Mouse (Mus musculus) cerebellum, adult 9-11 months (tissue): ENCODE measurements at regions not wholly inside any gene's neighbourhood (a gene's known extent, or its start where the extent isn't known, plus 50 kb on each side); places are given as distances from the start of the nearest gene placed in this dataset.

Experiments used
- DNase-seq: peaks from one replicate; pipeline ENCODE4 v3.0.0; 2022

GRCm38 (mm10) chr1:61437603-61438002 is 201.0 kb upstream of the Pard3b start:
- no peak for DNase-seq

DNA sequence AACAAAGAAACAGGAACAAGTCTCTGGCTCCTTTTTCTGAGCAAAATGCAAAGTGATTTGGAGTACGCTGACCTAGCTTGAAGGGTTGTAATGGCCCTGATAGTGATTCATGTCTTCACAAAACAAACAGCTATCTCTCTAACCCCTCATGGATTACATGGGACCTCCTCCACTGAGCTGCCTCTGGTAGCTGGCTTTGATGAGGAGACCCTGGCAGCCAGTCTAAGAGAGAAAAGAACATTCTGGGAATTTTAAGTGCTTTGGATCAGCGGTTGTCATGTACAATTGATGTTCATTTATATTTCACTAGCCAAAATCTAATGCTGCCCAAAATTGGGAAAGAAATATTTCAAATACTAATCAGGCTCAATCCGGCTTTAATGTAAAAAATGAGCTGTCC is 177.2 kb upstream of the Pard3b start:
- no peak for DNase-seq

GRCm38 (mm10) chr1:61470617-61471214 is 167.9 kb upstream of the Pard3b start:
- DNase-seq = no peak

DNA sequence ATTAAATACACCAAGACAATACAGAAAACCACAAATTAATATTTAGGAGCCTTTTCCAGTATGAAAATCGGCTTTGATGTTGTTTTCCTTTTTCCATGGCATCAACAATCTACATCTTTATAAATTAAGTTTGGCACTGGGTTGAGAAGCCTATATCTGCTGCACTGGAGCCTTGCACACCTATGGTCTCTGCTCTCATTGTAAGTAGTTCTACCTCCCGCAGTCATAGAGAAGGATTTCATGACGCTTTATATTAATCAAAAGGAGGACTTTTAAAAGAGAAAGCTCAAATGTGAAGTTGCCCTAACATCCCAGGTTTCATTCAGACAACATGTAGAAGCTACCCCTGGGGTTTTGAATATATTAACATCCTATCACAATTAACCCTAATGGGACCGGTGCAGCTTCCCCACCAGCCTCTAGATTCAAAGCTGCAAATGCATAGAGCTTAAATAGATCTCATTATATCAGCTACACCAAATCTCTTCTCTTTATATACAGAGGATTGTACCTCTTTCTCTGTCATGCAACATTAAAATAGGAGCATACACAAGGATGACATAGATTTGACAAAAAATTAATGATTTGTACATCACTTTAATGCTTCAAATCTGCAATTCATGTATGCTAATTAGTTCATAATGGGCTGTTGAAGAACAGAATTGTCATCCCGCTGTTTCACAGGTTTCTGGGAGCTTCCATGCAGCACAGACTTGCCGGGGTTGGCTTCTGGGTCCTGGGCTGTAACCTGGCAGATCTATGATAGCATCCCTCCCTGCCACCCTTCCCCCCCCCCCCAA is 166.6 kb upstream of the Pard3b start:
- no peak for DNase-seq

DNA sequence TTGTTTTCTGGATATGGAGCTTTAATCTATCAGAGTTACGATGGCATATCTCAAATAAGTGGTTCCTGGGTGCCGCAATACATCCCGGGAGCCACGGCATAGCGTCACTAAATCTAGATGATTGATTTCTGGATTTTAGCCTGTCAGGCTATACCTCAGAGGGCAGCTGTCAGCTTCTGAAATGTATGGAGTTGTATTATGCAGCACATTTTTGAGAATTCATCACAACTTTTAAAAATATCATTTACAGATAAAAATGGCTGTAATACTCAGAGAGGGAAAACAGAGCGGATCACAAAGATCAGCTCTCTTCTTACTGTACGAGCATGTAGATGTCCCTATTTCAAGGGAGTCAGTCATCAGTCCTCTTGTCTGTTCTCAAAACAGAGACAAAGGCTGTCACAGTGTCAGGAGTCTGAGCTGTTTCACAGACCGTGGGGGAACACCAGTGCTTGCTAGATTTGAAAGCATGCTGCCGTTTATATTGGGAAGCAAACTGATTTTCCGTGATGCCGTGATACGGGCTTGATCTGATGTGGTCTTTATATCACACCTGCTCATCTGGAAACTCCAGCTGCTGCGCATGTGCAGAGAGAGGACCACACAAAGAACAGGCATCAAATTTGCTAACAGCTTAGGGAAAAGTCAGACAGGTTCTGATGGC is 165.9 kb upstream of the Pard3b start:
- DNase-seq = no peak

DNA sequence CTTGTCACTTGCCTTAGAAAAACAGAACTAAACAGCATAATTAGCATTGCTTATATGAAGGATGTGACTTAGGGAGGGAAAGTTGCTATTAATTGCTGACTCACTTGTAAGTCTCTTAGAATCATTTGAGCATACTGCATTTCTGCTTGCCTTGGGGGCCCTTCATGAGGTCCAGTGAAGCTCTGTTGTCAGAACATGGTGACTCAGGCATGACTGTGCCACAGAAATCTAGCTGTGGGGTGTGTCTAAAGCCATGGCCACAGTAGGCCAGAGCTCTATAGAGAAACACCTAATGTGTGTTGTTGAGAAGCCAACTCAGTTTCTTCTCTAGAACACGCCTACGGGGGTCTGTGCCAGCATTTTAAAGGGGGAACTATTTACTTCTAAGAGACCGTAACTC is 153.2 kb upstream of the Pard3b start:
- no peak for DNase-seq

GRCm38 (mm10) chr1:61524886-61525285 is 113.7 kb upstream of the Pard3b start:
- no peak for DNase-seq

GRCm38 (mm10) chr1:61525881-61526280 is 112.7 kb upstream of the Pard3b start:
- DNase-seq = no peak

DNA sequence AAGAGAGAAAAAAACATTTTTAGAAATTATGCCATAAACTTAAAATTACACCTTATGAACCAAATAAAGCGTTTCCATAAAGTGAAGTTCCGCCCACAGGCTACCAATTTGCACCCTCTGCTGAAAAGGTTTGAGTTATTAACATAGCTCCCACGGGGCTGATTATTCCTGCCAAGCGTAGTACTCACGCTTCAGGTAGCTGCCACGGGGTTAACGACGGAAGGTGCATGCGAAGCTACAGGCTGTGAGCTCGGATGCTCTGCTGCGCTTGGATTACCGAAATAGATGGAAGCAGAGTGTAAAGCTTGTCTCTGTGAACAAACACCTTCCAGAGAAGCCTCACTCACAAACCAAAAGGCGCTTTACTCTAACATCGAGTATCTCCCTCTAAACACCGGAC is 109.9 kb upstream of the Pard3b start:
- DNase-seq = no peak

DNA sequence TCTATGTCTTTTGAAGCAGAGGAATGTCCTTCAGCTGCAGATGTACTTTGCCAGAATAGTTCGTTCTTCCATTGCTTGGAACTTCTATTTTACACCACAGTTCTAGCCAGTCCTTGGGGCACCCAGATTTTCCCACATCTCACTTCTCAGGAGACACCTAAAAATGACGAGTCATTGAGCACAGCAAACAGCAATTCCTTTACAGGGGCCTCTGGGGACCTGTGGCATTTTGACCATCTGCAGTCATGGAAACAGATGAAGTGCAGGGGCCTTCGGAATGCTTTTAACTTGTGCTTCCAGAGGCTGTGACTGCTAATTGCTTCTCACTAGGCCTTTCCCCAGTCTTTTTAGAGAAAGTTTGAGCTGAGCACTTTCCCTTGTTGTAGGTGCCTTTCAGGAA is 108.5 kb upstream of the Pard3b start:
- no peak for DNase-seq

DNA sequence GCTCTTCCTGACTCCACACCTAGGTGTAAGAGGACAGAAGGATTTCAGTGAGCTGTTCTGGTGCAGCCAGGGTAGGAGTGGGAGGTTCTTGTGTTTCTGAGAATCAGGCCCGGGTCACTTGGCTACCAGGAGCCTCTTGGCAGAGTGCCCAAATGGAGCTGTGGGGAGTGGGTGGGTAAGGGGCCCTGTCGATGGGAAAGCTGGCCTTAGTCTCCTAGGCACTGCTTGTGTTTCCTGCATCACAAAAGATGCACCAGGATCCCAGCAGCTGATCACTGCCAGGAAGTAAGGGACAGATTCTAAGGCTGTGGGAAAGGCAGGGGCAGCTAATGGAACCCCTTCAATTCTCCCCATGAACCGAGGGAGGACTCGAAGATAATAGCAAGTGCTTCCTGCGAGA is 107.1 kb upstream of the Pard3b start:
- DNase-seq = no peak

GRCm38 (mm10) chr1:61540081-61540480 is 98.5 kb upstream of the Pard3b start:
- DNase-seq = no peak

GRCm38 (mm10) chr1:61541166-61541565 is 97.5 kb upstream of the Pard3b start:
- no peak for DNase-seq

DNA sequence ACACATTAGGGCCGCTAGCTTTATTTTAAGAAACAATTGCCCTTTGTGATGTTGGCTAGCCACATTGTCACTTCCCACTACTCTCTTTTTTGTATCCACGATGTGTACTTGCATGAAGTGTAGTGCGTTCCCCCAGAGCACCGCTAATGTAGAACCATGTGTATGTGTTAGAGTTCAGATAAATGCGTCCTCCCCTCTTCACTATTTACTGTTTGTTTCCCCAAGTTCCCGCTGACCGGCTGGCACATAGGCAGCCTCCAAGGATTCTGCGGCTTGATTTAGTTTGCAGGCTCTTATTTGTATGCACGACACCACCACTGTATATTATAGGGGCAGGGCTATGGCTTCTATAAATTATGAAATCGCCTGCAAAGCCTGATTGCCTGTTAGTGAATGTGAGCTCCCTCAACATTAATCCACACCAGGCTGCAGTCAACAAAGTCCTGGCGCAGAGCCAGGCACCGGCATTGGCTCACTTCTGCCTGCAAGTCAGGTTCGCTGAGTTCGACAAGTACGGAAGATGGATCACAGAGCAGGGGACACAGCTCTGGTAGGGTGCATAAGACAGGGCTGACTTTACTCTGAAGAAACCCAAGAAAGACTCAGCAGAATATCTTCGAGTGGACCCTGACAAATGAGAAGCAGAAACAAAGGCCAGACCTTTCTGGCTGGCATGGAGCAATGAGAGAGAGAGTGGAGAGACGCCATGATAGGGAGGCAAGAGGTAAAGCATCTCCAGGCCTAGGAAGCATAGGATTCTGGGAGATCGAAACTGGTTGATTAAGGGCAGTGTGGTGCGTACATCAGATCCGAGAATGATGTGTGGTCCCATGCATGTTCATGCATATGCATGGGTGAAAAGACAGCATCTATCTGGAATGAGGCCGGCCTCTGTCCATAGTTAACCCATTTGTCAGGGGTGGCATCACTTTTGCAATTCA is 85.8 kb upstream of the Pard3b start:
- no peak for DNase-seq

DNA sequence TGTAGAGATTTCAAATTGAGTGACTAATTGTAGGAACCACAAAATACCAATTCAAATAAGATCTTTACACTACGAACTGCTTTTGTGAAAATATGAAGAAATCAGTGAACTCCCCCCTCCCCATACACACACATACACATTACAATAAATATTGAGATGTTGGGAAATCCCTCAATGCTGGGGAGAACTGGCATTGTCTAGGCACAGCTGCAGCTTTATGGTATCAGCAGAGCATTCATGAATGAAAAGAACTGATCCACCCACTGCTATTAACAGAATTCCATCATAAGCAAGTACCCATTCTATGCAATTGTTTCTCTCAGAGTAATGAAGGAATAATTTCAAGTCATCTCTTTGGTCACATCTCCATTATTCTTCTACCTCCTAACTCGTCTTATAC is 79.1 kb upstream of the Pard3b start:
- no peak for DNase-seq

- no peak for DNase-seq
Measured at GRCm38 (mm10) chr1:61562091-61562490, 76.5 kb upstream of the Pard3b start.

DNA sequence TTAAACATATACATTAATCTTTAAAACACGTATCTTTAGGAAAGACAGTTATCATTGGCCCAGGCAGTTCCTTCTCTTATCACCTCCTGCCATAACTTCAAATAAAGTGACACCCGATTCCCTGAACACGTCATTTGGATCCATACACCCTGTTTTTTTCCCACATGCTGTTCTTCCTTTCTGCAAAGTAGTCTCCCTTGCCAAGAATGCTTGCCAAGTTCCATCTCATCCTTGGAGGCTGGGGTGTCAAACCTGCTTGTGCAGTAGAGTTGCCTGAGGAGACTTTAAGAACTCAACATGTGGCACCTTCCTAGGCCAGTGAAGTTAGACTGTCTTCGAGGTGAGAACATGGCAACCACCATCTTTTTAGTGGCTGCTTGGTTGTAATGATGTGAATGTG is 73.2 kb upstream of the Pard3b start:
- DNase-seq = no peak

DNA sequence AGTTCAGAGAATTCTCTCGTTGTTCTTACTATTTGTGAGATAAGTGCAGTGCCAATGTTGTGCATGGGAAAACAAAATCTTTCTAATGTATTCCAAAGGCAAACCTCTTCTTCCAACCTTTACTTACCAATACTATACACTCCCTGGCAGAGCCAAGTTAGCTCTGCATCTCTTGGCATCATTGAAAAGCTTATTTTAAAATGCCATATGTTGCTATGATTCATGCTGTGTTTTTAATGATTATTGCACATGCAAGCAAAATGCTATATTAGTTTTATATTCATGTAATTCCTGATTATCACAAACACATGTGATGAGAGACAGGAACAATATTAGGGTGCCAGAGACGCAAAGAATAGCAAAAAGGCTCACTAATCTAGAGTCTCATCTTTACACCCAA is 64.3 kb upstream of the Pard3b start:
- no peak for DNase-seq

DNA sequence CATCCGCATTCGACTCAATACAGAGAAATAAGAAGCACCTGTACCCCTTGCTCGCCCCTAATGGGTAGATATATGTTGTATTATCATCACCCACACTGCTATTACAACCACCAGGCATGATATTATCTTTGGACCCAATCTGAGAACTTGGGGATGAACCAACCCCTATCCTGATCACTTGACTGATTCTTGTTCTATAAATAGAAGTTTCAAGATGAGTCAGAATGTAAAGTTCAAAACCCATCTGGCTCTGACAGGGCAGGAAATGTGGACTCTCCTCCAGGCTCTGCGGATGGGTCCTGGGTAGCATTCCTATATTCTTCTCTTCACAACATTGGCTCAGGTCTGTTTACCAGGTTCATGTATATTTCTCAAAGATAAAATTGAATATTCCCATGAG is 61.9 kb upstream of the Pard3b start:
- no peak for DNase-seq

DNA sequence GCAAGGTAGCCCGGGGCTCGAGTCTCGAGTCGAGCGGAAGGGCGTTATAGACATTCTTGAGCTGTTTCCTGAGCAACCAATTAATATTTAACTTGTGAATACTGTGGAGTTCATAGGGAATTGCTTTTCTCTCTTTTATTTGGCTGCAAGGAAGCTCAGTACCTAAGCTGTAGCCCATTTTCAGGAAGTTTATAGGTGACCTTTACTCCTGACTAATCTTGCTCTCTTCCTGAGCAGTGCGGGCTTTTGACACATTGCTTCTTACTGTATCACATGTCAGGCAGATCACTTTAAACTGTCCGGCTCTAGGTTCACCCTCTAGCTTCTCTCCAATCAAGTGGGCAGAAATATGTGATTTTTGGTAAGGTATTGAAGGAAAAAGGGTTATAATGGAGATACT is 51.4 kb upstream of the Pard3b start:
- no peak for DNase-seq
